Mouse (Mus musculus) liver, adult 2 months (tissue): ENCODE data around the gene Tax1bp3.

Experiments
- CTCF ChIP-seq: fragments of 200-500 bp; IDR thresholded peaks from 2 replicates; pipeline ENCODE4 v1.5.1; 2011; ENCODE audit warnings: low read depth, low read length, control low read depth
- POLR2A ChIP-seq: fragments of 200-500 bp; IDR thresholded peaks from 2 replicates; pipeline ENCODE4 v1.6.1; 2011; ENCODE audit warnings: low read length, control low read depth; ENCODE audit not compliant: insufficient read depth; ENCODE audit errors: extremely low read depth

- no peak for TF ChIP-seq CTCF
- no peak for TF ChIP-seq POLR2A
Measured at GRCm38 (mm10) chr11:73232513-73232912, 55.6 kb downstream of the Tax1bp3 start.
